Mouse (Mus musculus): Measurements from ENCODE around the gene Commd4. TPM values are rescaled to one million over a fixed set of nuclear protein-coding genes. Genes with fewer than 3 reads are reported as not detected.

Commd4 gene
- polyA plus RNA-seq, 2 experiments from 2014 or later = 264 to 293 TPM

DNA sequence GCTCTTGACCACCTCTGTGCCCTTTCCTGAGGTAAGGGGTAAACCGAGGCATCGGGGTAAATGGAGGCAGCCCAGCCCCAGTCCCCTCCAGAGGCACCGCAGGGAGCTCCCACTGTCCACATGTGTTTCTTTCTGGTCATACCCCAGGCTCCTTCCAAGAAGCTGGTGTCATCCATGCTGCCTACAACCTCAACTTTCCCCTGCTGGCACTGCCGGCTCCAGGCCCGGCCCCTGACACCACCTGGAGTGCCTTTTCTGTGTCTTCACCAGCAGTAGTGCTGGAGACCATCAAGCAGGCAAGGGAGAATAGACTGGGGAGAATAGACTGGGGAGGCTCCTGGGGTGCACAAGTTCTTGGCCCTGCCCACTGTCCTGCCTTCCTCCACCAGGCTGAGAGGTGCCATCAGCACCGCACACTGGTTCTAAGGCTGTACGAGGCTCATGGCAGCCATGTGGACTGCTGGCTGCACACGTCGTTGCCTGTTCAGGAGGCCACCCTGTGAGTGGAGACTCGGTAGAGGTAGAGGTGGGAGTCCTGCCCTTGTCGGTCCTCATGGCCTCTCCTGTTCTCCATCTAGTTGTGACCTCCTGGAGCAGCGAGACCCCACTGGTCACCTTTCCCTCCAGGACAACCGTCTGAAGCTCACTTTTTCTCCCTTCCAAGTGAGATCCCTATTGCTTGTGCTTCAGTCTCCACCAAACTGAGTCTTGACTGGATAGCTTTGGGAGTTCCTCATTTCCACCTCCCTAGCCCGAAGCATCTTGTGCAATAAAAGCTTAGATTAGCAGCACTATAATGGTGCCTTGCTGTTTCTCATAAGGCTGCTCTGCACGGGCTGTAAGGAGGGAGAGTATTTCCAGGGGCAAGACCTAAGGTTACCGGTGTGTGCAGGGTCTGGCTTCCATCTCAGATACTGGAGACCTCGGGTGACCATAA lies 16.4 kb downstream of the Commd4 start:
- no peak for ATAC-seq

DNA sequence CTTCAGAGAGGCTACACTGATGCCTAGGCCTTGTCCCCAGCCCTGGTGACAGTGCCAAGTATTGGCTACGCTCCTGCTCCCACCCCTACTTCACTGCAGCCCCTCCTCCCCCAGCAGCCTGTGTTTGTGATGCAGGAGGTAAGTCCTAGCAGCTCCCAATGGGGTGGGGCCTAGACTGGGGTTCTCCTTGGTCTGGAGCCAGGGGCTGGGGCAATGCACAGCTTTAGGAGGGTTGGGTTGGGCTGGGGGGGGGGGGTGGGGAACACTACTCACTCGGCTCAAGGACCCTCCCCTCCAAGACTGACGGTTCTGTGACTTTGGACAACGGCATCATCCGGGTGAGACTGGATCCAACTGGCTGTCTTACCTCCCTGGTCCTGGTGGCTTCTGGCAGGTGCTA lies 18.6 kb downstream of the Commd4 start:
- ATAC-seq = no peak

DNA sequence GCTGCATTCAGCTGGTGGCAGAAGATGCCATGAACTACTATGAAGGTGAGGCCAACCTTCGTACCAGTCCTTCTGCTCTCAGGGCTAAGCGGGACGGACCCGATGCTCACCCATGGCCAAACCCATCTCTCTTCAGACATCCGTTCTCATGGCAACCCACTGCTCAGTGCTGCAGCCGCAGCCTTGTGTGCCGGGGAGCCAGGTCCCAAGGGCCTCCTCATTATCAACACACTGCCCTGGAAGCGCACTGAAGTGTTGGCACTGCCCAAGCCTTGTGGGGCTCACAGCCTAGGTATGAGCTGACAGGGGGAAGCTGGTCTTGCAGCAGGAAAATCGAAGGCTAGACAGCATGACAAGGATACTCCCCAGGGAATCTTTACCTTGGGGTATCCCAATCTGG lies 19.0 kb downstream of the Commd4 start:
- no peak for ATAC-seq

DNA sequence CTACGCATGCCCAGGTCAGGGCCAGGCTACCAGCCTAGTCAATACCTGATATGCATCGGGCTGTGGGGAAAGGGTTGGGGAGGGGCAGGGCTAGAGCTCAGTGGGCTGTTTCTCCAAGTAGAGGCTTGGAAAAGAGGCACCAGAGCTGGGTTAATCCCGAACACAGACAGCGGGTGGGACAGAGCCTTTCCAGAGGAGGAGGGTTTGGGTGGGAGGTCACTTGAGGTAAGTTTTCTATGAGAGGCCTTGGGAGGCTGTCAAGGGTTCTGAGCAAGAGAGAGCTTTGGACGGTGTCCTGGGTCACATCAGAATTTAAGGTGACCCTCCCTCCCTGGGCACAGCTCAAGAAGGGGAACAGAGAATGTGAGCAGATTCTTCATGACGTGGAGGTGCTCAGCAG lies 19.6 kb downstream of the Commd4 start:
- ATAC-seq = no peak

DNA sequence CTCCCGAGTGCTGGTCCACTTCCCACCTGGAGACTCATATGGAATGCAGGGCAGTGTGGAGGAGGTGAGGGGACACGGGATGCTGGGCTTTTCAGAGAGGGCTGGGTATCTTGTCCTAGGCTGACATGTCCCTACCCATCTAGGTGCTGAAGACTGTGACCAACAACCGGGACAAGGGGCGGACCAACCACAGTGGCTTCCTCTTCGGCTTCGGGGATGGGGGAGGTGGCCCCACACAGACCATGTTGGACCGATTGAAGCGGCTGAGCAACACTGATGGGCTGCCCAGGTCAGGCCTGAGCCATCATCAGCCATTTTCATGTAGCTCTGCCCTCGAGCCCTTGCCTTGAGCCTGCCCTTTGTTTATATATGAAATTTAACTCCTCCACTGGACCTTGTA lies 20.4 kb downstream of the Commd4 start:
- ATAC-seq = no peak

DNA sequence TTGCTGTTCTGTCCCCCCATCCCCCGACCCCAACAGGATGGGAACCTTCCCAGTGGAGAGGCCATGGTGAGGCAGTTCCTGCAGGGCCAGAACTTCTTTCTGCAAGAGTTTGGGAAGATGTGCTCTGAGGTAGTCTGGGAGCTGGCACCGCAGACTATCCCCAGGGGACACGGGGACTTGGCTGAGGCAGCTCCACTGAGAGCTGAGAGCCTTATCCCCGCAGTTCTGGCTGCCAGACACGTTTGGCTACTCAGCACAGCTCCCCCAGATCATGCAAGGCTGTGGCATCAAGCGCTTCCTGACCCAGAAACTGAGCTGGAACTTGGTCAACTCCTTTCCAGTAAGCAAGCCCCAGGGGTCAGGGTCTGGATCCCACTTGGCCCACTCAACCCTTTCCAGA lies 20.9 kb downstream of the Commd4 start:
- no peak for ATAC-seq

DNA sequence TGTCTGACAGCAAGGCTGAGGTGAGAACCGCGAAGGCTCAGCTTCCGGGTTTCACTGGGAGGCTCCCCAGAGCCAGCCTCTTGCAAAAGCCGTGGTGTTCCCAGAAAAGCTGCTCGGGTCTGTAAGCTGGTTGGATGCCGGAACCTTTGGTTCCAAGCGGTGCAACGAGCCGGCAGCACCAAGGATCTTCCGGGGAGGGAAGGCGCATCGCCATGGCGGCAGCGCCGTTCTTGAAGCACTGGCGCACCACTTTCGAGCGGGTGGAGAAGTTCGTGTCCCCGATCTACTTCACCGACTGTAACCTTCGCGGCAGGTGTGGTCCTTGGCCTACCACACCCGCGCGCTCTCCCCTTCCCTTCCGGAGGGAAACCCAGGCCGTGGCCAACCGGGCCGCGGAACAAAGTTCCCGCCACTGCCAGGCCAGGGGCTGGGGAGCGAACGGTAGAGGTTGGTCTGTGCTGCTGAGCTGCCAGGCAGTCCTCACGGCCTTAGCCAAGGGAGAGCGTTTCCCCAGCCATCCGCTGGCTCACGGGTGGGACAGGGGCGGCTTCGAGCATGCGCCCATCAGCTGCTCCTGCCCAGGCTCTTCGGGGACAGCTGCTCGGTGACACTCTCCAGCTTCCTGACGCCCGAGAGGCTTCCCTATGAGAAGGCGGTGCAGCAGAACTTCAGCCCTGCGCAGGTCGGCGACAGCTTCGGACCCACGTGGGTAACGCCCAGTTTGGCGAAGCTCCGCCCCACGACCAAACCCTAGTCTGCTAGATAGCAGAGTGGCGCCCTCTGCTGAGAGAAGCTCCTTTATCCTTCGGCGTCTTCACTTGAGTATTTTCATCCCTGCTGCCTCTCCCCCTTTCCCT lies 27.3 kb downstream of the Commd4 start, which contains the start of gene Man2c1:
Gene Man2c1 (plus strand): TSS at position 114 of the 857 bp plus-strand sequence.
- peak; percentile 83 for ATAC-seq

DNA sequence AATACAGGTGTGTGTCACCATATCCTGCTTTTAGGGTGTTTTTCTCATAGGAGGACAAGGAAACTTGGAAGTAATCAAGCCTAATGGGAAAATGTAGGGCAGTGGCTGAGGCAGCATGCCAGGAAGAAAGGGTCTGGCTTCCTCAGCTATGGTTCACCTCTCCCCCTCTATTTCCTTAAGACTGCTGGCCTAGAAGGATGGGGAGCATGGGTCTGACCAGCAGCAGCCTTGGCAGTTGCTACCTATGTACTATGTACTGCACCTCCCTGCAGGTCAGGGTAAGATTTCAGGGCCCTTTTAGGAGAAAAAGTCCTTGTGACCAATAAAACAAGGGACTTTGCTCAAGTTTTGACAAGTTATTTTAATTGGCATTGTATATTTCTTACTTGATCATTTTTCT lies 28.5 kb downstream of the Commd4 start:
- ATAC-seq = no peak

DNA sequence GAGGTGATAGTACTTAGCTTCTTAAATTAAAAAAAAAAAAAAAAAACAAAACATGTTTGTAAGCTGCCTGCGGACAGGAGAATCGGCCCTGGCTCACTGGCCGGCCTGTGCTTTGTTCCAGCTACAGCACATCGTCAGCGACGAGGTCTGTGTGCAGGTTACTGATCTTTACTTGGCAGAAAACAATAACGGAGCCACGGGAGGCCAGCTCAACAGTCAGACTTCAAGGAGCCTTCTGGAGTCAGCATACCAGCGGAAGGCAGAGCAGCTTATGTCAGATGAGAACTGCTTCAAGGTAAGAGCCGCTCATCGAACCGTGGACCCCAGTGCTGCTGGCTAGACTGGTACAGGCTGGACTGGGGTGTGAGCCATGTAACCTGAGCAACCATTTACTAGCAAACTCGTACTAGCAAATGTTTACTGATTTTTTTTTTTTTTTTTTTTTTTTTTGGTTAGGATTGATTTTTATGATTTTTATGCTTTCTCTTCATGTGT lies 40.8 kb downstream of the Commd4 start:
- ATAC-seq = no peak

Other genes starting within 250 kb of the Commd4 start
- gene Snx33, start 230.0 kb downstream of the Commd4 start, polyA plus RNA-seq (2017; shearing (Covaris generic)) = 1 to 10 TPM; 3.1 to 5.2 TPM
- 10 to 100 TPM; 54.8 to 68.4 TPM for gene Imp3, start 220.9 kb downstream of the Commd4 start, polyA plus RNA-seq (2017; shearing (Covaris generic))
- gene Snupn, start 207.5 kb downstream of the Commd4 start, polyA plus RNA-seq (2017; shearing (Covaris generic)) = 10 to 100 TPM; 16.2 to 21.2 TPM
- gene Ptpn9, start 163.4 kb downstream of the Commd4 start, polyA plus RNA-seq (2017; shearing (Covaris generic)) = 1 to 10 TPM; 3.5 to 4.1 TPM
- gene Sin3a, start 86.3 kb downstream of the Commd4 start, polyA plus RNA-seq (2017; shearing (Covaris generic)) = 10 to 100 TPM; 31.7 to 33.5 TPM
- gene Man2c1, start 27.6 kb downstream of the Commd4 start, polyA plus RNA-seq (2017; shearing (Covaris generic)) = 10 to 100 TPM; 38.8 to 51.6 TPM
- gene Neil1, start 10.0 kb downstream of the Commd4 start, polyA plus RNA-seq (2017; shearing (Covaris generic)) = 10 to 100 TPM; 18.0 to 33.4 TPM
- not detected for gene Trcg1, start 78.2 kb upstream of the Commd4 start, polyA plus RNA-seq (2017; shearing (Covaris generic))
- gene 1700017B05Rik, start 104.3 kb upstream of the Commd4 start, polyA plus RNA-seq (2017; shearing (Covaris generic)) = 10 to 100 TPM; 14.7 to 22.8 TPM